21 mouse cellular contexts compared by ENCODE assay signal in genomic region chr4:59422808-59423207, GRCm38 (mm10). TPM values are rescaled to one million over a fixed set of nuclear protein-coding genes. Genes with fewer than 3 reads are reported as not detected.
A peak's percentile ranks its signal among the peaks of the same experiment; 100 is the strongest.
DNase-seq lines count a peak whose midpoint lies in the region; ATAC-seq and TF ChIP-seq lines count a peak whose summit lies in the region.
"Had no signal": no experiment of that assay in that cellular context is flagged by ENCODE, and none has a peak within 500 bp of the region (broad histone marks: within the 10 kb centered on the region; RNA-seq: fewer than 3 reads in every experiment).

No protein-coding gene starts in this region.

- no peak for TF ChIP-seq EP300 in lung, postnatal 0 days (IDR thresholded peaks at IDR 0.05)

- no peak overlapping the region for H3K27ac ChIP-seq in forebrain, embryonic 13.5 days
- H3K27ac ChIP-seq in forebrain, embryonic 15.5 days (replicated peaks): no peak overlapping the region
- peak overlapping the region; percentile 69; the same call in 1 of the 2 replicates for H3K27ac ChIP-seq in kidney, embryonic 15.5 days
- 0 out of 2 replicates have a peak overlapping the region, but pooled peaks have one; percentile 11 for H3K27ac ChIP-seq in lung, postnatal 0 days (ENCODE audit: low read length)
- H3K27ac ChIP-seq: forebrain, embryonic 12.5 days; heart, adult 2 months had no signal

- no peak for TF ChIP-seq CTCF in lung, postnatal 0 days (IDR thresholded peaks at IDR 0.05)

- no peak overlapping the region for H3K4me3 ChIP-seq in forebrain, embryonic 13.5 days
- no peak overlapping the region for H3K4me3 ChIP-seq in forebrain, embryonic 15.5 days
- no peak overlapping the region for H3K4me3 ChIP-seq in kidney, embryonic 15.5 days (replicated peaks)
- H3K4me3 ChIP-seq in lung, postnatal 0 days (ENCODE audit: low read depth, low read length): no peak overlapping the region
- H3K4me3 ChIP-seq: forebrain, embryonic 12.5 days; heart, adult 2 months; megakaryocyte, embryonic 14.5 days; myocyte had no signal

- no peak overlapping the region for H3K9ac ChIP-seq in forebrain, embryonic 13.5 days
- H3K9ac ChIP-seq in forebrain, embryonic 15.5 days (replicated peaks): no peak overlapping the region
- no peak overlapping the region for H3K9ac ChIP-seq in kidney, embryonic 15.5 days
- no peak overlapping the region for H3K9ac ChIP-seq in lung, postnatal 0 days (replicated peaks; ENCODE audit: low read depth)
- H3K9ac ChIP-seq: forebrain, embryonic 12.5 days had no signal

- H3K4me2 ChIP-seq in forebrain, embryonic 13.5 days: no peak overlapping the region
- H3K4me2 ChIP-seq in forebrain, embryonic 15.5 days (replicated peaks): no peak overlapping the region
- H3K4me2 ChIP-seq in kidney, embryonic 15.5 days: no peak overlapping the region
- no peak overlapping the region for H3K4me2 ChIP-seq in lung, postnatal 0 days (replicated peaks; ENCODE audit: low read depth, low read length)
- H3K4me2 ChIP-seq: forebrain, embryonic 12.5 days; liver, embryonic 11.5 days had no signal

- no peaks in the 10 kb centered on the region for H3K27me3 ChIP-seq in forebrain, embryonic 13.5 days
- H3K27me3 ChIP-seq in forebrain, embryonic 15.5 days: no peaks in the 10 kb centered on the region
- H3K27me3 ChIP-seq in kidney, embryonic 15.5 days: no peaks in the 10 kb centered on the region
- no peaks in the 10 kb centered on the region for H3K27me3 ChIP-seq in lung, postnatal 0 days (replicated peaks; ENCODE audit: insufficient read depth, low read length)
- H3K27me3 ChIP-seq: forebrain, embryonic 12.5 days; megakaryocyte, embryonic 14.5 days; Patski had no signal

- 0 out of 2 replicates have a peak, but pooled peaks have one; percentile 8 for ATAC-seq in forebrain, embryonic 13.5 days
- no peak for ATAC-seq in forebrain, embryonic 15.5 days (replicated peaks)
- no peak for ATAC-seq in kidney, embryonic 15.5 days (replicated peaks; ENCODE audit: low FRiP score)
- peak; percentile 37; the same call in 1 of the 2 replicates for ATAC-seq in lung, postnatal 0 days
- ATAC-seq: CD4-positive, CD25-positive, alpha-beta regulatory T cell, adult 4 months; Patski had no signal

- H3K9me3 ChIP-seq in forebrain, embryonic 13.5 days (replicated peaks): no peaks in the 10 kb centered on the region
- H3K9me3 ChIP-seq in forebrain, embryonic 15.5 days: no peaks in the 10 kb centered on the region
- H3K9me3 ChIP-seq in kidney, embryonic 15.5 days (replicated peaks): no peaks in the 10 kb centered on the region
- H3K9me3 ChIP-seq in lung, postnatal 0 days (ENCODE audit: low read length): no peaks in the 10 kb centered on the region
- H3K9me3 ChIP-seq: forebrain, embryonic 12.5 days; megakaryocyte, embryonic 14.5 days had no signal

- no peaks in the 10 kb centered on the region for H3K36me3 ChIP-seq in forebrain, embryonic 13.5 days (ENCODE audit: poor library complexity, severe bottlenecking)
- no peaks in the 10 kb centered on the region for H3K36me3 ChIP-seq in forebrain, embryonic 15.5 days
- no peaks in the 10 kb centered on the region for H3K36me3 ChIP-seq in kidney, embryonic 15.5 days
- no peaks in the 10 kb centered on the region for H3K36me3 ChIP-seq in lung, postnatal 0 days (ENCODE audit: insufficient read depth, low read length)
- H3K36me3 ChIP-seq: forebrain, embryonic 12.5 days had no signal

- H3K4me1 ChIP-seq in forebrain, embryonic 13.5 days: peaks cover 11% of the 10 kb centered on the region
- H3K4me1 ChIP-seq in forebrain, embryonic 15.5 days: peaks cover 10% of the 10 kb centered on the region; the same call in 1 of the 2 replicates
- H3K4me1 ChIP-seq in kidney, embryonic 15.5 days: peaks cover 33% of the 10 kb centered on the region
- H3K4me1 ChIP-seq in lung, postnatal 0 days (ENCODE audit: insufficient read depth, low read depth, low read length): no peaks in the 10 kb centered on the region; the same call in 1 of the 2 replicates

- no peak for DNase-seq in kidney, adult 9 months
- peak; percentile 39 for DNase-seq in lung, postnatal 0 days (ENCODE audit: low spot score)
- DNase-seq in lung, postnatal 4 days: no peak
- no peak for DNase-seq in testis, postnatal 14 days (ENCODE audit: low spot score)
- no peak for DNase-seq in B cell, adult 2 months
- DNase-seq: adrenal gland, postnatal 10 days; cerebellum, adult 9-11 months; gastrocnemius, postnatal 14 days; heart, adult 2 months; lung, postnatal 10 days; retina, postnatal 1 day; thymus, postnatal 36 days had no signal

RNA-seq across cellular contexts. Expression of gene Susd1, which starts 15.6 kb away (rescaled TPM):
- polyA plus RNA-seq in forebrain, embryonic 13.5 days (2015; fragmentation: Nextera tagmentation; extraction: Ambion mirVana): 0.69 and 0.72 TPM in 2 replicates
- 0.90 and 0.91 TPM in 2 replicates for polyA plus RNA-seq in forebrain, embryonic 15.5 days (2015; fragmentation: Nextera tagmentation; extraction: Ambion mirVana)
- 10.1 and 10.2 TPM in 2 replicates for polyA plus RNA-seq in kidney, embryonic 15.5 days (2015; fragmentation: Nextera tagmentation; extraction: Ambion mirVana)
- 1.6 and 2.0 TPM in 2 replicates for polyA plus RNA-seq in lung, postnatal 0 days (2015; fragmentation: Nextera tagmentation; extraction: Ambion mirVana)

Comparison
In these comparisons a context has a peak if more than half of its experiments do, and no peak if none do; other contexts are left out.
1. ATAC-seq: peak in forebrain, embryonic 13.5 days (single experiment) and lung, postnatal 0 days (single experiment); none in forebrain, embryonic 15.5 days (single experiment) and kidney, embryonic 15.5 days (single experiment).
2. H3K27ac ChIP-seq: peak in kidney, embryonic 15.5 days (single experiment) and lung, postnatal 0 days (single experiment); none in forebrain, embryonic 13.5 days (single experiment) and forebrain, embryonic 15.5 days (single experiment).